Mouse (Mus musculus) embryonic fibroblast, embryonic 13.5 days (primary cell): ENCODE measurements around the gene Wdr31. TPM values are rescaled to one million over a fixed set of nuclear protein-coding genes. Genes with fewer than 3 reads are reported as not detected.
"Not testable (repeated sequence)": the region's sequence is repeated elsewhere in the genome, so short reads cannot be mapped to it uniquely, and the experiment has no call there.

ENCODE experiments used
- H3K27ac ChIP-seq: 2 replicates; pipeline ENCODE4 v1.5.1; 2012; ENCODE audit warnings: low read length, control low read depth, inconsistent platforms; ENCODE audit not compliant: insufficient read depth
- H3K4me1 ChIP-seq: 2 replicates; pipeline ENCODE4 v1.6.1; 2011; ENCODE audit warnings: low read length; ENCODE audit not compliant: control insufficient read depth, insufficient read depth
- H3K4me3 ChIP-seq: 2 replicates; pipeline ENCODE4 v1.5.1; 2011; ENCODE audit warnings: mild to moderate bottlenecking, control low read depth, low read length; ENCODE audit not compliant: insufficient read depth
- CTCF ChIP-seq: IDR thresholded peaks from 2 replicates; pipeline ENCODE4 v1.5.1; 2011; ENCODE audit warnings: mild to moderate bottlenecking, control low read depth, low read length, moderate library complexity, borderline replicate concordance; ENCODE audit not compliant: insufficient read depth
- POLR2A ChIP-seq: IDR thresholded peaks from 2 replicates; pipeline ENCODE4 v1.6.1; 2011; ENCODE audit warnings: low read depth, mild to moderate bottlenecking, control low read depth, low read length, moderate library complexity
- polyA plus RNA-seq: library from polyadenylated mRNA; stranded (reverse); fragments of >200 nt; gene quantifications from 2 replicates; pipeline ENCODE4 v1.2.4, GENCODE M21; 2011; ENCODE audit warnings: low read depth; ENCODE audit not compliant: missing spikeins, insufficient read length

Wdr31 gene
- polyA plus RNA-seq, 1 experiment, result 2.4 TPM

GRCm38 (mm10) chr4:62480709-62481605 is 10.3 kb upstream of the Wdr31 start:
- H3K27ac ChIP-seq, result no peak overlapping the region
- H3K4me3 ChIP-seq, result no peak overlapping the region
- TF ChIP-seq POLR2A, result no peak
- no peaks in the 10 kb centered on the region; the same call in 1 of the 2 replicates for H3K4me1 ChIP-seq

GRCm38 (mm10) chr4:62479937-62480708 is 9.4 kb upstream of the Wdr31 start, which contains the start of gene Bspry:
Gene Bspry, plus strand, starts transcription at chr4:62480053.
- TF ChIP-seq CTCF (no peak), POLR2A (no peak)
- H3K27ac ChIP-seq, result no peak within 1 kb of the TSS
- no peaks in the 10 kb centered on the region; the same call in 1 of the 2 replicates for H3K4me1 ChIP-seq
- peak within 1 kb of the TSS; percentile 33 for H3K4me3 ChIP-seq

GRCm38 (mm10) chr4:62479593-62479936 is 8.9 kb upstream of the Wdr31 start:
- not testable (repeated sequence) for H3K27ac ChIP-seq, H3K4me1 ChIP-seq
- peak overlapping the region; percentile 33 for H3K4me3 ChIP-seq

DNA sequence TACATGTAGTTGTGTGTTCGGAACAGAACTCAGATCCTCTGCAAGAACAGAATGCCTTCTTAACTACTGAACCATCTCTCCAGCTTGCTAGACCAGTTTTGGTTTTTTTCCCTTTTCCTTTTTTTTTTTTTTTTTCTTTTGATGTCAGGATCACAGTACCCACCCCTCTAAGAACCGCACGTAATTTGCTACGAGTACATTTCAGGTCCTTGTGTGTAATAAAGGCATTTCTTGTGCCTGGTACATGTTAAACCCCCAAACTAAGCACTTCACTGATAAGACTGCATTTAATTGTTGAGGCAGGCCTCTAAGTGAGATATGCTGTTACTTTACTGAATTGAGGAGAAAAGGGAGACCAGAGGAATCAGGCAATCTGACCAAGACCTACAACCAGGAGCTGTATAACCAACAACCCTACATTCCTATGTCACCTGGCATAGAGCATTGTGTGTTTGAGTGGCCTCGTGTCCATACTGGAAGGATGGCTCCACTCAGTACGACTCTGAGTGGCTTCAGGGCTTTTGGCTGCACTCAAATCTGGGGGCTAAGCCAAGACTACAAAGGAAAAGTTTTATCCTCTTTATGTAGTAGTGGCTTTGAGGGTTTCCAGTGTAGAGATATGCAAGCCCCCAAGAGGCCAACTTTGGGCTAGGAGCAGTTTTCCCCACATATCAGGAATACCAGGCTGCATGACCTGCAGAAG is 7.0 kb upstream of the Wdr31 start:
- no peak overlapping the region for H3K4me3 ChIP-seq
- no peak for TF ChIP-seq POLR2A
- TF ChIP-seq CTCF, result no peak
- no peak overlapping the region for H3K27ac ChIP-seq
- no peaks in the 10 kb centered on the region; the same call in 1 of the 2 replicates for H3K4me1 ChIP-seq

DNA sequence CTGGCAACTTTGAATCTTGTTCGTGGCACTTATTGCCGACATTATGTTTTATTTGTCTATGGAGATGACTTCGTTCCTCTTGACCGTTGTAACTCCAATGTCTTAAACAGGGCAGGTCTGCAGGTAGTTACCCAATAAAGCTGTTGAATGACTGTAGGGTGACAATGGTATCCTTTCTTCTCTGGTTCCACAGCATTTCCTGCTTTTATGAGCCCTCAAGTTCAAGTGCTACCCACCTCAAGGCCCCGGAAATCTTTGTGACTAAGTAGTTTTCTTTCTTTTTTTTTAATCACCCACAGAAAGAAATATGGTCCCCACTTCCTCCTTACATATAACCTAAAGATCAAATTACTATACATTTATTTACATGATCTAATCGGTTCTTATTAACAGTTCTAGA is 5.1 kb upstream of the Wdr31 start:
- Histone ChIP-seq H3K4me1 (no peaks in the 10 kb centered on the region; the same call in 1 of the 2 replicates), H3K4me3 (no peak overlapping the region), H3K27ac (no peak overlapping the region)
- TF ChIP-seq CTCF (no peak), POLR2A (no peak)

GRCm38 (mm10) chr4:62475131-62475530 is 4.4 kb upstream of the Wdr31 start:
- no peak overlapping the region for H3K4me3 ChIP-seq
- H3K27ac ChIP-seq, result no peak overlapping the region
- TF ChIP-seq POLR2A (no peak), CTCF (no peak)
- H3K4me1 ChIP-seq, result no peaks in the 10 kb centered on the region; the same call in 1 of the 2 replicates

- H3K4me1 ChIP-seq, result no peaks in the 10 kb centered on the region
- H3K27ac ChIP-seq, result no peak overlapping the region
- TF ChIP-seq CTCF (no peak), POLR2A (no peak)
- H3K4me3 ChIP-seq, result no peak overlapping the region
These were observed 1.4 kb upstream of the Wdr31 start for GRCm38 (mm10) chr4:62472071-62472470.

DNA sequence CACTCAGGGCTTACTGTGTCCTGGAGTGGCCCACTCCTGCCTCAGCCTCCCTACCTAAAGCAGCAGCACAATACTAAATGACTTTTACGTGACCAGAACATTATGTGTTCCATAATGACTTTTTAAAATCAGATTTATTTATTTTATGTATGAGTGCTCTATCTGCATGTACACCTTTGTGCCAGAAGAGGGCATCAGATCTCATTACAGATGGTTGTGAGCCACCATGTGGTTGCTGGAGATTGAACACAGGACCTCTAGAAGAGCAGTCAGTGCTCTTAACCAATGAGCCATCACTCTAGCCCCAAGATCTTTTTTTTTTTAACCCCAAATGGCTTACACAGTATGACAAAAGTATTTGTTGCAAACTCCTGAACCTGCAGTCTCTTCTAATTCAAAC is 2.5 kb downstream of the Wdr31 start:
- no peak overlapping the region for H3K4me3 ChIP-seq
- TF ChIP-seq POLR2A (no peak), CTCF (no peak)
- no peak overlapping the region for H3K27ac ChIP-seq
- no peaks in the 10 kb centered on the region for H3K4me1 ChIP-seq

DNA sequence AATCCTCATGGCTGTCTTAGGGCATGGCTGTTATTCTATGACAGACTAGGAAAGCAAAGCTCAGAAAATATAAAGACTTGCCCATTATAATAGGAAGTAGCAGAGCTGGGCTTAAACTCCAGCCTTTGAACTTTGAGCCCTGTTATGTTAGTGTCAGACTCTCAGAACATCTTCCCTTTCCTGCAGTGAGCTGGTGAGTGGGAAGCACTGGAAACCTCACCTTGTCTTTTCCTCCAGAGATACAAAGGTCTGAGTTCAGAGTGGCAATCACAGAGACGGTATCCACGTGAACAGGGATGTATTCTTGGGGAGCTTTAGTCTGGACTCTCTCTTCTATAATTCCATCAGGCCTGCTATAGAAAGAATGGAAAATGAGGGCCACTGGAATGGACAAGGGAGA is 7.6 kb downstream of the Wdr31 start:
- no peaks in the 10 kb centered on the region for H3K4me1 ChIP-seq

More for the DNA sequence above, 7.6 kb downstream of the Wdr31 start:
- no peak for TF ChIP-seq CTCF
- no peak for TF ChIP-seq POLR2A
- Histone ChIP-seq H3K27ac (no peak overlapping the region), H3K4me3 (no peak overlapping the region)
